ENCODE assay signal across 8 mouse cellular contexts in the genomic region with DNA sequence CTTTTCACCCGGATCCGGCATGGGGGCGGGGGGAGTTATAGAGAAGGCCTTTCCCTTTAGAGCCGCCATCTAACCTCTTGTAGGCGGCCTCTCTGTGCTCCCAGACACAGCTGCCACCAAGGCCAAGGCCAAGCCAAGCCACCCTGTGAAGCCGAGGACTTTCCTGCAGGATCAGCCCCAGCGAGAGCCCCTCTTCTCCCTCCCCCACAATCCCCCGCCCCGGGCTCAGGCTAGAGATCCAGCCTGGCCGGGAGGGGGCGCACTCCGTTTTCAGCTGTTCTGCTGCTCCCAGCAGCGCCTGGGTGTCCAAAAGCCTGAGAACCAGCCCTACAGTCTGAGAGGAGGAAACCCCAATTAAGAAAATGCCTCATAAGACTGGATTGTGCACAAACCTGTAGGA. TPM values are rescaled to one million over a fixed set of nuclear protein-coding genes. Genes with fewer than 3 reads are reported as not detected.
DNase-seq lines count a peak whose midpoint lies in the region; ATAC-seq and TF ChIP-seq lines count a peak whose summit lies in the region.

No protein-coding gene starts in this region.

- intact Hi-C loops in heart, postnatal 14 days (cut with DNase I), result no loop called here

- no peak overlapping the region for H3K27ac ChIP-seq in heart, embryonic 11.5 days (ENCODE audit: low read depth, low read length)
- no peak overlapping the region for H3K27ac ChIP-seq in hindbrain, postnatal 0 days

- peaks cover 13% of the 10 kb centered on the region; the same call in 1 of the 2 replicates for H3K4me1 ChIP-seq in heart, embryonic 11.5 days (ENCODE audit: control insufficient read depth, insufficient read depth, low read length)
- H3K4me1 ChIP-seq in hindbrain, postnatal 0 days (ENCODE audit: insufficient read depth, low read length), result no peaks in the 10 kb centered on the region

- H3K9ac ChIP-seq in heart, embryonic 11.5 days (ENCODE audit: low read depth, low read length), result no peak overlapping the region
- H3K9ac ChIP-seq in hindbrain, postnatal 0 days (replicated peaks; ENCODE audit: low read length), result no peak overlapping the region

- no peak for DNase-seq in heart, postnatal 14 days
- DNase-seq in A20 (ENCODE audit: low read depth, low spot score), result peak; percentile 48
- peak; percentile 57 for DNase-seq in embryo, embryonic 10 days (ENCODE audit: low spot score)
- peak; percentile 56 for DNase-seq in hindbrain, postnatal 0 days (ENCODE audit: low spot score)
- DNase-seq in neural tube, embryonic 10.5 days (ENCODE audit: extremely low spot score, low spot score), result peak; percentile 55
- DNase-seq in ovary, postnatal 14 days (ENCODE audit: low spot score), result no peak
- DNase-seq in cerebellum, adult 11 months, result no peak

- no peak for ATAC-seq in heart, embryonic 11.5 days (replicated peaks; ENCODE audit: insufficient number of reproducible peaks, low FRiP score, low TSS enrichment)
- ATAC-seq in hindbrain, postnatal 0 days, result peak; percentile 77

- no peaks in the 10 kb centered on the region for H3K9me3 ChIP-seq in heart, embryonic 11.5 days (replicated peaks; ENCODE audit: control insufficient read depth, low read length)
- no peaks in the 10 kb centered on the region for H3K9me3 ChIP-seq in hindbrain, postnatal 0 days (ENCODE audit: low read length)

- H3K36me3 ChIP-seq in heart, embryonic 11.5 days (ENCODE audit: control insufficient read depth, insufficient read depth, low read length), result no peaks in the 10 kb centered on the region
- no peaks in the 10 kb centered on the region for H3K36me3 ChIP-seq in hindbrain, postnatal 0 days (ENCODE audit: insufficient read depth, low read length)

- 11% methylated on average over 13 of the region's 13 CpGs for WGBS in heart, embryonic 11.5 days (ENCODE audit: insufficient replicate concordance)
- WGBS in hindbrain, postnatal 0 days, result 8% methylated on average over 13 of the region's 13 CpGs

- H3K27me3 ChIP-seq in heart, embryonic 11.5 days (ENCODE audit: control insufficient read depth, insufficient read depth, low read length), result no peaks in the 10 kb centered on the region
- H3K27me3 ChIP-seq in hindbrain, postnatal 0 days (ENCODE audit: insufficient read depth, low read length), result no peaks in the 10 kb centered on the region

- peak overlapping the region; percentile 45 for H3K4me2 ChIP-seq in heart, embryonic 11.5 days
- 0 out of 2 replicates have a peak overlapping the region, but pooled peaks have one; percentile 11 for H3K4me2 ChIP-seq in hindbrain, postnatal 0 days (ENCODE audit: low read depth, low read length)

- 0 out of 2 replicates have a peak overlapping the region, but pooled peaks have one; percentile 14 for H3K4me3 ChIP-seq in heart, embryonic 11.5 days (ENCODE audit: low read depth, low read length)
- no peak overlapping the region for H3K4me3 ChIP-seq in hindbrain, postnatal 0 days (ENCODE audit: low read length)

- TF ChIP-seq CTCF in hindbrain, postnatal 0 days (IDR thresholded peaks at IDR 0.05; ENCODE audit: low read depth), result peak; percentile 53

RNA-seq across cellular contexts. Expression of gene Dtnb, which starts 21.9 kb away (rescaled TPM):
- 22.6 and 26.7 TPM in 2 replicates for polyA plus RNA-seq in heart, embryonic 11.5 days (2014; fragmentation: Nextera tagmentation; extraction: Ambion mirVana)
- total RNA-seq in heart, postnatal 14 days (2021), result 1 to 10 TPM; 5.0 to 5.5 TPM
- 47.8 and 54.3 TPM in 2 replicates for total RNA-seq in hindbrain, postnatal 0 days (2014; rRNA removed)
- 48.4 and 51.6 TPM in 2 replicates for polyA plus RNA-seq in hindbrain, postnatal 0 days (2015; fragmentation: Nextera tagmentation; extraction: Ambion mirVana)

Comparison
In these comparisons a context has a peak if more than half of its experiments do, and no peak if none do; other contexts are left out.
1. DNase-seq: peak in A20 (single experiment), embryo, embryonic 10 days (single experiment), hindbrain, postnatal 0 days (single experiment) and neural tube, embryonic 10.5 days (single experiment); none in heart, postnatal 14 days (0 of 2), ovary, postnatal 14 days (single experiment) and cerebellum, adult 11 months (single experiment).